Mouse (Mus musculus) hematopoietic multipotent progenitor cell, adult 10-12 weeks (in vitro differentiated cells): Measurements from ENCODE around the gene Olfr1045. TPM values are rescaled to one million over a fixed set of nuclear protein-coding genes. Genes with fewer than 3 reads are reported as not detected.

Experiments
- polyA plus RNA-seq: library from polyadenylated mRNA; stranded (reverse); fragments of >175 nt; gene quantifications from 2 replicates; pipeline ENCODE4 v1.2.3, GENCODE M21; 2012; ENCODE audit warnings: low replicate concordance

The Olfr1045 gene
- polyA plus RNA-seq: not detected in 2 replicates

DNA sequence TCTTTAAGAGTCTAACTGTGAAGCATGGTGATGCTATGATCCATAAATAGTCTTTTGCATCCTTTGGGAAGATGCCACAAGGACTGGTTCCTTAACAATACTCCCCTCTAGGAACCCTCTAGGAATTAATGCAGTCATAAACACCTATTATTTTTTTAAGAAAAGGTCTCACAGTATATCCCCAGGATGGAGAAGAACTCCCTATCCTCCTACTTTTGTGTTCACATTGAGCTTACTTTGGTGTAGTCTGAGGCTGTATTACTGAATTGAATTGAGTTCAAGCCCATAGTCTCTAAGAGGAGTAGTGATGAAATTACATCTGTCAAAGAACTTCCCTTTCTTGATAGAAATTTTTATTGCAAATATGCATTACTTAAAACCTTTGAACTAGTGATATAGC lies at the start of gene Olfr1045:
Olfr1045 (minus strand) TSS at position 101 of the 400 bp plus-strand sequence.

DNA sequence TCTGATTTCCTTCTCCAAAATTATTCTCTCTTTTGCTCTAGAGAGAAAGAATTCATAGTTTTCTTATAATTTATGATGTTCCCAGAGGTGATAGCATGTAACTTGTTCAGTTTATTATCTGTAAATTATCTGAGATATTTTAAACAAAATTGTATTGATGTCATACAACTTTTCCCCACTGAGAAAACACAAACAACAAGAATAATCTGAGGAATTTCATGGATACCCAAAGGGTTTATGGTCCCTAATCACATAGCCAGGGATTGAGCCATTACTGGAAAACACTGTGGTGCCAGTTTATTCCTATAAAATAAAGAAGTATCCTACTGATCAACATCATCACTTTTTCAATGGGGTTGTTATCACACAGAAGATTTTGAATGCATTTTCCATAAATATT lies 37.4 kb upstream of the Olfr1045 start, which contains the start of gene Olfr1048:
Olfr1048 (minus strand) TSS at position 101 of the 400 bp plus-strand sequence.

DNA sequence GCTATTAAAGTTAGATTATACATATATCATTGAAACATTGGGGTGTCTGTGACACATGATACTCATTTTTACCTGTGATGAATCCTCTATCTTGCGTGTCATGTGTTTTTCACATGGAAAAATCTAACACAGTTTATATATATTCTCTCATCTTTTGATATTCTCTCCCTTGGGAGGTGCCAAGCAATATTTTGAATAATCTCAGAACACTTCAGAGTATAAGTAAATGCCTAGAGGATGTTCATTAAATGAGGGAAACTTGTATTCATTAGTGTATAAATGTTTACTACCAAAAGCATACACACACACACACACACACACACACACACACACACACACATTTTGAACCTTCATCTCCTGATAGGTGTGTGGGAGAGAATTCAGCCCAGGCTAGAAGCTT lies 28.5 kb upstream of the Olfr1045 start, which contains the start of gene Olfr1047:
Olfr1047 (minus strand) TSS at position 101 of the 400 bp plus-strand sequence.

DNA sequence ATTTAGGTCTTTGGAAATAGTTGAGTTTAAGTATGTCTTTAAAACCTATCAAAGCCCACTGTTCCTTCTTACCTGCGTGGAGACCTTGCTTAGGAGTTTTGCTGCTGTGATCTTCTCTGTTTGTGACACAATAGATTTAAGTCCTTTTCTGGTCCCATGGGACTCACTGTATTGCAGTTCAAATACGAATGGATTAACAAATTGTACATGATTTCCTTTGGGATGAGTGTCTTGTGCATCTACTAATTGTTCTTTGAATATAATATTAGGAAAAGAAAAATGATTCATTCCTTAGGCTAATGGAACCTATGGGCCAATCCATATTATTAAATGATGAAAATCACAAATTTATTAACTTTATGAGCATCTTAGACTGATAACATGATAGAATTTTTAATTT lies 16.4 kb upstream of the Olfr1045 start, which contains the start of gene Olfr1046:
Olfr1046 (minus strand) TSS at position 101 of the 400 bp plus-strand sequence.

DNA sequence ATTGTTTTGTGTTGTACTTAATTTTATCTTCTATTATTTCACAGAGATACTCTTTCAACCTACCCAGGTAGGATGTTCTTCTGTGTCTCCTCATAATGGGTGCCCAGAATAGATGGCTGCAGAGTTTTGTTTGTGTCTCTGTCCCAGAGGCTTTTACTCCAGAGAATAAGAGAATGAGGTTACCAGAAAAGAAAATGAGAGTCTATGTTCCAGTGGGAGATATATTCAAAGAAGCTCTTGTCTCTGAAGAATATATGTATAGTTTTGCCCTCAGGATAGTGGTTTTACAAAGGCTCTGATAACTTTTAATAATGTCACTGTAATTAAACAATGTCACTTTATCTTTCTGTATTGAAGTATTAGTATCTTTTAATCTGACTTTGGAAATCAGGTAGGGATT lies 17.2 kb downstream of the Olfr1045 start, which contains the start of gene Olfr52:
Olfr52 (minus strand) TSS at position 101 of the 400 bp plus-strand sequence.

DNA sequence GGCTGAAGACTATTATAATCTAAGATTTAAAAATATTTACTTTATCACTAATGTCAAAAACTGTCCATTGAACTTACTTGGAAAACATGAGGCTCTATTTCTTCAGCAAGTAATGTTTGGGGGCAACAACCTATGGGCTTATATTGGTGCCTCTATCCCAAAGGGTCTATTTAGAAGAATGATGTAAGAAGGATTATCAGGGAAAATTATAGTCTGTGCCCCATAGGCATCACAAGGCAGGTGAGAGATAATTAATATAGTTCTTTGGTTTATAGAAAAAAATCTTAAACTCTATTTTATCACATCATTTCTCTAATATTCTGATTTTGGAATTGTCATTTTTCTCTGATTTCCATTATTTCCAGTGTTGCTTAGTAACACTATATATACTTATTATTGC lies 25.1 kb downstream of the Olfr1045 start, which contains the start of gene Olfr1044:
Olfr1044 (minus strand) TSS at position 101 of the 400 bp plus-strand sequence.

DNA sequence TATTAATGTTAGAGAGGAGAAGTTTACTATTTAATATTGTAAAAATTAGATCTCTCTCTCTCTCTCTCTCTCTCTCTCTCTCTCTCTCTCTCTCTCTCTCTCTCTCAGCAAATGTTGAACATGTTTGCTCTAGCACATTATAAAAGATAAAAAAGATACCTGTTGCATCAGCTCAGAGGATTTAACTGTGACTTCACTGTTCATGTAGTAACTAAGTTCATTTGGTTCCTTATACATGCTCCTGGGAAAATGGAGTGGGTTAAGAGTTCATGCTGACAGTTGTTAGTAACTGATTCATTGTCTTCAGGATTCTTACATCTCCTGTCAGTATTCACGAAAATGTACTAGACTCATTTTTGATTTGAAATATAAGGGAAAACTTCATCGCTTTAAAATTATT lies 35.4 kb downstream of the Olfr1045 start, which contains the start of gene Olfr1043:
Olfr1043 (minus strand) TSS at position 101 of the 400 bp plus-strand sequence.

DNA sequence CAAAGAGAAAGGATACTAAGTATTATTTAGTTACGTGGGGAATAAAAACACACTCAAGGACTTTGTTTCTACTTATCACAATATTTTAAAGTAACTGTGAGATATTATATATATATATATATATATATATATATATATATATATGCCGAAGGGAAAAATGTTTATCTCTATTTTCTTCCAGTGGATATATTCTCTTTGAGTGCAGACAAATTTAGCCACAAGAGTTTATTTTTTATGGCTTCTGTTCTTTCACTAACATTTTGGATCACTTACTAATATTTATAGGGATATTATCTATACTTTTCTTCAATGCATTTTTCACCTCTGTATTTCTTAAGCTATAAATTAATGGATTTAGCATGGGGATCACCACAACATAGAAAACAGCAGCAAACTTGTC lies 41.1 kb downstream of the Olfr1045 start, which contains the start of gene Olfr1042:
Olfr1042 (minus strand) TSS at position 101 of the 400 bp plus-strand sequence.

DNA sequence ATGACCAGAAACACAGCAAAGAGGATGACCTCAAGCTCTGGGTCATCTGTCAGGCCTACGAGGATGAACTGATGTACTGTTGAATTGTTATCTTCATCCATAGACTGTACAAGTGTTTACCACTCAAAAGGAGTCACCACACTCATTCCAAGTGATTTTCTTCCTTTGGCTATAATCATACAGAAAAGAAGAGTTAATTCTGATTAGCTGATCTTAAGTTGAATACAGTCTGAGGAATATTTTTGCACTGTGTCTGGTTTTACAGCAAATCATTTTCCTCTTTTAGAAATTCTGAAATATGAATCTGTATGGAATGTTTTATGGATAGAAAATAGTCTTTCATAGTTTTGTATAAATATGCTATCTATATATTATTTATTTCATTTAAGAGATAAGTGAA lies 56.2 kb downstream of the Olfr1045 start, which contains the start of gene Olfr1040:
Olfr1040 (minus strand) TSS at position 101 of the 400 bp plus-strand sequence.

Other genes starting within 250 kb of the Olfr1045 start
- not detected in 2 replicates for gene Olfr1029, start 229.1 kb downstream of the Olfr1045 start, polyA plus RNA-seq
- gene Olfr1030, start 223.7 kb downstream of the Olfr1045 start, polyA plus RNA-seq: not detected in 2 replicates
- gene Olfr1031, start 212.7 kb downstream of the Olfr1045 start, polyA plus RNA-seq: not detected in 2 replicates
- not detected in 2 replicates for gene Olfr1032, start 197.5 kb downstream of the Olfr1045 start, polyA plus RNA-seq
- not detected in 2 replicates for gene Olfr1033, start 182.4 kb downstream of the Olfr1045 start, polyA plus RNA-seq
- not detected in 2 replicates for gene Olfr1034, start 157.1 kb downstream of the Olfr1045 start, polyA plus RNA-seq
- gene Olfr1036, start 129.0 kb downstream of the Olfr1045 start, polyA plus RNA-seq: not detected in 2 replicates
- not detected in 2 replicates for gene Olfr1037, start 115.6 kb downstream of the Olfr1045 start, polyA plus RNA-seq
- not detected in 2 replicates for gene Olfr1039, start 67.1 kb downstream of the Olfr1045 start, polyA plus RNA-seq
- gene Olfr1040, start 56.3 kb downstream of the Olfr1045 start, polyA plus RNA-seq: not detected in 2 replicates
- gene Olfr1042, start 41.2 kb downstream of the Olfr1045 start, polyA plus RNA-seq: not detected in 2 replicates
- gene Olfr1043, start 35.5 kb downstream of the Olfr1045 start, polyA plus RNA-seq: not detected in 2 replicates
- gene Olfr1044, start 25.2 kb downstream of the Olfr1045 start, polyA plus RNA-seq: 0.09 TPM in 1 of 2 replicates, not detected in the other
- gene Olfr52, start 17.3 kb downstream of the Olfr1045 start, polyA plus RNA-seq: not detected in 2 replicates
- gene Olfr1046, start 16.3 kb upstream of the Olfr1045 start, polyA plus RNA-seq: not detected in 2 replicates
- not detected in 2 replicates for gene Olfr1047, start 28.4 kb upstream of the Olfr1045 start, polyA plus RNA-seq
- gene Olfr1048, start 37.3 kb upstream of the Olfr1045 start, polyA plus RNA-seq: not detected in 2 replicates
- gene Olfr1049, start 55.3 kb upstream of the Olfr1045 start, polyA plus RNA-seq: not detected in 2 replicates
- not detected in 2 replicates for gene Olfr1051, start 76.1 kb upstream of the Olfr1045 start, polyA plus RNA-seq
- not detected in 2 replicates for gene Olfr1052, start 89.4 kb upstream of the Olfr1045 start, polyA plus RNA-seq
- gene Olfr1053, start 112.3 kb upstream of the Olfr1045 start, polyA plus RNA-seq: not detected in 2 replicates
- gene Olfr1054, start 132.4 kb upstream of the Olfr1045 start, polyA plus RNA-seq: not detected in 2 replicates
- not detected in 2 replicates for gene Olfr1055, start 147.3 kb upstream of the Olfr1045 start, polyA plus RNA-seq
- gene Olfr1056, start 159.5 kb upstream of the Olfr1045 start, polyA plus RNA-seq: not detected in 2 replicates
- gene Olfr1057, start 175.4 kb upstream of the Olfr1045 start, polyA plus RNA-seq: not detected in 2 replicates
- gene Olfr1058, start 185.6 kb upstream of the Olfr1045 start, polyA plus RNA-seq: not detected in 2 replicates
- gene Olfr1061, start 211.0 kb upstream of the Olfr1045 start, polyA plus RNA-seq: not detected in 2 replicates
- not detected in 2 replicates for gene Olfr1062, start 223.7 kb upstream of the Olfr1045 start, polyA plus RNA-seq
- gene Olfr1065, start 247.6 kb upstream of the Olfr1045 start, polyA plus RNA-seq: not detected in 2 replicates